Mouse (Mus musculus) heart, adult 2 months (tissue): ENCODE results near the gene Kcnj6.

Source experiments
- CTCF ChIP-seq: fragments of 200-600 bp; IDR thresholded peaks from 2 replicates; pipeline ENCODE4 v1.8.1; 2022; ENCODE audit warnings: antibody characterized with exemption, mild to moderate bottlenecking, moderate library complexity
- EP300 ChIP-seq: fragments of 200-500 bp; IDR thresholded peaks from 2 replicates; pipeline ENCODE4 v1.6.1; 2011; ENCODE audit warnings: low read depth, low read length, control low read depth; ENCODE audit not compliant: insufficient read depth
- POLR2A ChIP-seq: fragments of 200-500 bp; IDR thresholded peaks from 2 replicates; pipeline ENCODE4 v1.6.1; 2011; ENCODE audit warnings: mild to moderate bottlenecking, low read depth, low read length, control low read depth; ENCODE audit not compliant: insufficient read depth

DNA sequence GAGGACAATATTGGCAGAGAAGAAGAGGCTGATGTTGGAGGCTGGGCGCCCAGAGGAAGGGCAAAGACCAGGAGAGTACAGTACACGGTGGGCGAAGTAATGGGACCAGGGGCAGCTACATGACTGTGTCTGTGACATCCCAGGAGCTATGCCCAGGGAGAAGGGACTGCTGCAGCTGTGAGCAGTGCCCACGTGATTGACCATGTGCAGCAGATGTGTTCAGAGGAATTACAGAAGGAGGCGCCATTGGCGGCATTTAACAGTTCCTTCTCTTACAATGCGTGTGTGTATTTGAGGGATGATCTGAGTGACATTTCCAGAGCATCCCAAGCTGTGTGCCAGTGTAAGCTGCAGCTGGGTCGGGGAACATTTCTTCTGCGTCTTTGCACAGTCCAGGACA, 159.6 kb downstream of the Kcnj6 start:
- no peak for TF ChIP-seq EP300
- no peak for TF ChIP-seq CTCF
- no peak for TF ChIP-seq POLR2A
